Mouse (Mus musculus) heart, embryonic 14.5 days (tissue): Measurements from ENCODE around the gene Scn3b. TPM values are rescaled to one million over a fixed set of nuclear protein-coding genes. Genes with fewer than 3 reads are reported as not detected.

ENCODE experiments used
- ATAC-seq: fragments of 200-750 bp; cut with Nextera tagmentation; 2 replicates; pipeline ENCODE4 v1.8.0; 2017; ENCODE audit warnings: low read depth, moderate TSS enrichment; ENCODE audit not compliant: insufficient number of reproducible peaks, insufficient read depth, low FRiP score
- H3K27ac ChIP-seq, 2 experiments: fragments of 200-500 bp in 1 of 2; fragments of 300-500 bp in 1 of 2; sonication (generic) in 1 of 2; replicated peaks in 1 of 2; 2 replicates each; pipeline ENCODE4 v1.5.1; 2012 to 2014; ENCODE audit warnings: low read depth in 2 of 2, low read length in 2 of 2, control low read depth in 1 of 2, mild to moderate bottlenecking in 1 of 2, mixed read lengths in 1 of 2; ENCODE audit not compliant: control insufficient read depth in 1 of 2, insufficient read depth in 1 of 2
- H3K27me3 ChIP-seq: fragments of 300-500 bp; sonication (generic); 2 replicates; pipeline ENCODE4 v1.6.1; 2014; ENCODE audit warnings: mild to moderate bottlenecking, low read length, control low read depth; ENCODE audit not compliant: control insufficient read depth, insufficient read depth
- H3K36me3 ChIP-seq: fragments of 300-500 bp; sonication (generic); 2 replicates; pipeline ENCODE4 v1.6.1; 2014; ENCODE audit warnings: mild to moderate bottlenecking, control low read depth, low read length, mixed read lengths; ENCODE audit not compliant: control insufficient read depth, insufficient read depth
- H3K4me1 ChIP-seq, 2 experiments: fragments of 200-500 bp in 1 of 2; fragments of 300-500 bp in 1 of 2; sonication (generic) in 1 of 2; 2 replicates each; pipeline ENCODE4 v1.6.1; 2012 to 2014; ENCODE audit warnings: low read length in 2 of 2, control low read depth in 1 of 2, mixed read lengths in 1 of 2; ENCODE audit not compliant: control insufficient read depth in 2 of 2, insufficient read depth in 2 of 2
- H3K4me2 ChIP-seq: fragments of 300-500 bp; sonication (generic); 2 replicates; pipeline ENCODE4 v1.6.1; 2014; ENCODE audit warnings: mild to moderate bottlenecking, low read length
- H3K4me3 ChIP-seq, 2 experiments: fragments of 200-500 bp in 1 of 2; fragments of 300-500 bp in 1 of 2; sonication (generic) in 1 of 2; 2 replicates each; pipeline ENCODE4 v1.5.1; 2012 to 2014; ENCODE audit warnings: low read length in 2 of 2, mild to moderate bottlenecking in 2 of 2, control low read depth in 1 of 2, low read depth in 1 of 2, moderate library complexity in 1 of 2; ENCODE audit not compliant: control insufficient read depth in 1 of 2, insufficient read depth in 1 of 2
- H3K9ac ChIP-seq: fragments of 300-500 bp; sonication (generic); 2 replicates; pipeline ENCODE4 v1.6.1; 2014; ENCODE audit warnings: mild to moderate bottlenecking, low read length
- H3K9me3 ChIP-seq: fragments of 300-500 bp; sonication (generic); 2 replicates; pipeline ENCODE4 v1.6.1; 2016; ENCODE audit warnings: low read length, control low read depth; ENCODE audit not compliant: control insufficient read depth
- WGBS: fragments of 180-500 bp; shearing (Covaris S2); extraction: QIAGEN DNeasy Blood & Tissue Kit; methylation state at CpG from one replicate; pipeline ENCODE4 v1.1.7; 2014; 5-methylcytosine and 5-hydroxymethylcytosine counted together
- polyA plus RNA-seq: library from polyadenylated mRNA; unstranded; fragments of >200 nt; fragmentation: Nextera tagmentation; extraction: Ambion mirVana; gene quantifications from 2 replicates; pipeline ENCODE4 v1.2.1, GENCODE M21; 2014

Gene Scn3b
- polyA plus RNA-seq, 1 experiment from 2014 or later = 1.5 TPM

DNA sequence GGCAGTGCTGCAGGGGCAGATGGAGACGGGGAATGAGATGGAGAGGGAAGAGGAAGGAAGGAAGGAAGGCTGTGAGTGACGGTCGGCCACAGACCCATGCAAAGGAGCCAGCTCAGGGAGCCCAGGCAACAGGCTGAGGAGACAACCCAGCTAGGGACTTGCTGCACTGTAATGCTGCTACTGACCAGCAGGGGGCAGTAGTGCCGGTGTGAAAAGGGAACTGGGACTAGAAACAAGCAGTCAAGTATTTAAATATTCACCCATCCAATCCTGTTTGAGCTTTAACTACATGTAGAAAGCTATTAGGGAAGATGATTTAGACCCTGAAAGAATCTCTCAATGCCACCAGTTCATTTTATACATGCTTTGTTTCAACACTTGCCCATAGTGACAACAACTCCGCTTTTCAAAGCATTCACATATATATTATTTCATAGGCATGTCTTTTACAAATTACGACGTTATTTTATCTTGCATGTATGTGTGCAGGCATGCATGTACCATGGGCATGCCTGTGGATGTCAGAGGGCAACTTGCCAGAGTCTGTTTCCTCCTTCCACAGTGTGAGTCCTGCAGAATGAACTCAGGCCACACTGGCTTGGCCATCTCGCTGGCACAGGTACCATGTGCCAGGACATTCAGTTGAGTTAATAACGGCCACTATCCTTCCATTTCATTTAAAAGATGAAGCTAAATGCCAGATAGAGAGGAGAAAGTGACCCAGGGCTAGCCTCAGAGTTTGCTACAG lies 64.8 kb downstream of the Scn3b start:
- Histone ChIP-seq H3K36me3 (peaks cover 4% of the 10 kb centered on the region; the same call in 1 of the 2 replicates), H3K9me3 (no peaks in the 10 kb centered on the region), H3K27ac (no peak overlapping the region), H3K27me3 (no peaks in the 10 kb centered on the region), H3K4me1 (peaks cover 0 to 8% of the 10 kb centered on the region in 2 experiments; a peak in 1 of 4 replicates), H3K4me3 (no peak overlapping the region), H3K4me2 (no peak overlapping the region), H3K9ac (no peak overlapping the region)
- ATAC-seq = no peak
- 50% methylated on average over 9 of the region's 9 CpGs for WGBS

DNA sequence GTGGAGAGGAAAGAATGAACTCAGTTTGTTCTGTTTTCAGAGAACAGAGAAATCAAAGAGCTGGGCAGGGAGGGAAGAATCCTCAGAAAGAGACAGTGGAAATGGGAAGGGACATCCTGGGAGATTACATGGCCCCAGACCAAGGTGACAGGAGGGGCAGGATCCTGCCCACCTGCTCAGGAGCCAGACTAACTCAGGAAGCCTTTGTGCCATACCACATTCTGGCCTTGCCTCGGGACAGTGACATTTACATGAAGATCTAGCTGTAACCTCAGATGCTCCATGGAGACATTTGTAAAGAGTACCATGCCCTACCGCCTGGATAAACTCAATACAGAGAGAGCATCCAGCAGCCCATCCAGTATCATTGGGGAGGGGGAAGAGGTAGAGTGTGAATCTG lies 65.6 kb downstream of the Scn3b start:
- 69% methylated on average over 2 of the region's 2 CpGs for WGBS
- H3K4me1 ChIP-seq = peaks cover 0 to 8% of the 10 kb centered on the region in 2 experiments; a peak in 1 of 4 replicates
- no peak overlapping the region for H3K4me3 ChIP-seq
- no peaks in the 10 kb centered on the region for H3K9me3 ChIP-seq
- peaks cover 4% of the 10 kb centered on the region; the same call in 1 of the 2 replicates for H3K36me3 ChIP-seq
- H3K4me2 ChIP-seq = no peak overlapping the region
- no peak overlapping the region for H3K27ac ChIP-seq
- ATAC-seq = no peak
- H3K9ac ChIP-seq = no peak overlapping the region
- no peaks in the 10 kb centered on the region for H3K27me3 ChIP-seq

DNA sequence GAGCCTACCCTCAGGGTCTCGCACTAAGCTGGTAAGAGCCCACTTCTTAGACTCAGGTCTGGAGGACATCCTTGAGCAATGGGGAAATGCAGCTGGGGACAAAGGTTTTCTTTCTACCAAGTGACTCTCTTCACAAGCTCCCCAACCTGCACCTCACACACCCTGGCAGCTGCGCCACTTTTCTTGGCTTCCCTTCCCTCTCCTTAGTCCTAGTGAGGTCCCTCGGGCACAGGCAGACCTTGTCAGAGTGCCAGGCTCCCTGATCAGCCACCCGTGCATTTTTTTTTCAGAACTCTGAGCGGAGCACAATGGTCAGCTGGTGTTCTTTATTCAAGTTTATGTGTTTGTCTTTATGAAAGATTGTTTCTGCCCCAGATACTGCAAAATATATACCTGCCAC lies 67.7 kb downstream of the Scn3b start:
- peaks cover 0 to 14% of the 10 kb centered on the region in 2 experiments; a peak in 2 of 4 replicates for H3K4me1 ChIP-seq
- ATAC-seq = no peak
- WGBS = 66% methylated on average over 5 of the region's 5 CpGs
- no peak overlapping the region for H3K4me2 ChIP-seq
- H3K9me3 ChIP-seq = no peaks in the 10 kb centered on the region
- no peak overlapping the region for H3K27ac ChIP-seq
- no peaks in the 10 kb centered on the region for H3K36me3 ChIP-seq
- H3K9ac ChIP-seq = no peak overlapping the region
- H3K4me3 ChIP-seq = no peak overlapping the region
- no peaks in the 10 kb centered on the region for H3K27me3 ChIP-seq

DNA sequence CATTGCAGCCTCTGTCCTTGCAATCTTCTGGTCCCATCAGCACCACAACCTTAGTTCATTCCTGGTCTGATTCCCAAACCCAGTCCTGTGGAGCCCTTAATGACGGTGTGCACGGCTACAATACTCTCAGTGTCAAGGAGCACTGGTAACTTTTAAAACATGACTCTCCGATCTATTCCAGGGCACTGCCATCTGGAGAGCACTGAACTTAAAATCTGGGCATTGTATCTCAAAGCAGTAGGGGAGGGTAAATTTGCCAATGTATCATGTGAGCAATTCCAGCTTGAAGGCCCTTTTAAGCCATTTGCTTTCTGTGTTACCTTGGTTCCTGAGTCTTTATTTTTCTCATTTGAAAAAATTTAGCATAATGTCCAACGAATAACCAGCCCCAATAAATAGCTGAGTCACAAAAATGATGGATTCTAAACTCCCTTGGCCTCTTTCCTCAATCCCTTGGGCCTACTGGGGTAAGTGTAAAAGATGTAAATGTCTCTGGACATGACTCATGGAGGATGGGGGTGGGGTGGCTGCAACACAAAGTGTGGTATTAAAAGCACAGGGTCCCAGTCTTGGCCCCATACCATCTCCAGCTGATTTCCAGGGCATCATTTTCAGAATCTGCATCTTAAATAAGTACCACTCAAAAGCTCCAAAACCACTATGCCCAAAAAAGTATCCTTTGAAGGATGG lies 68.3 kb downstream of the Scn3b start:
- WGBS = 74% methylated on average over 4 of the region's 4 CpGs
- no peak overlapping the region for H3K27ac ChIP-seq
- no peaks in the 10 kb centered on the region for H3K36me3 ChIP-seq
- H3K4me1 ChIP-seq = peaks cover 0 to 14% of the 10 kb centered on the region in 2 experiments; a peak in 2 of 4 replicates
- ATAC-seq = no peak
- H3K4me2 ChIP-seq = no peak overlapping the region
- no peak overlapping the region for H3K4me3 ChIP-seq
- H3K27me3 ChIP-seq = no peaks in the 10 kb centered on the region
- H3K9ac ChIP-seq = no peak overlapping the region
- no peaks in the 10 kb centered on the region for H3K9me3 ChIP-seq

DNA sequence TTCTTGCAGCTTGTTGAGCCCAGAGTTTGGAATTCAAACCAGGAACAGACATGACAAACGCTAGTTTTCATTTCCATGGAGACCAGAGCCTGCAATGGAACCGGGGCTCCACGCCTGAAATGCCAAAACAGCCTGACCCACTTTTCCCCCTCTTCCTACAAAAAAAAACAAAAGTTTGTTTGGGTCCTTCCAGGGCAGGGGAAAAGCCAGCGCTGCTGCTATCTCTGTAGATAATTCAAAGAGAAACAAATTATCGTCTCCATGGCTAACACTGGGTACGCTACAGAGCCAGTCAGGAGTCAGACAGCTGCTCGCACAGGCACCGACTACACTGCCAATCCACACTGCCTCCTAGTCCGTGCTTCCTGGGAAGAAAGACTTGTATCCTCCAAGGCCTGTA lies 70.6 kb downstream of the Scn3b start:
- H3K4me1 ChIP-seq = peaks cover 0 to 15% of the 10 kb centered on the region in 2 experiments; a peak in 2 of 4 replicates

More for the DNA sequence above, 70.6 kb downstream of the Scn3b start:
- H3K27ac ChIP-seq = no peak overlapping the region
- no peak overlapping the region for H3K9ac ChIP-seq
- no peaks in the 10 kb centered on the region for H3K36me3 ChIP-seq
- WGBS = 35% methylated on average over 9 of the region's 9 CpGs
- H3K4me2 ChIP-seq = no peak overlapping the region
- H3K4me3 ChIP-seq = no peak overlapping the region
- no peak for ATAC-seq
- H3K27me3 ChIP-seq = no peaks in the 10 kb centered on the region
- no peaks in the 10 kb centered on the region for H3K9me3 ChIP-seq

Other genes with a start within 250 kb of the Scn3b start
- gene Olfr981, start 247.8 kb upstream of the Scn3b start, polyA plus RNA-seq = not detected in 2 replicates
- gene Olfr982, start 195.4 kb upstream of the Scn3b start, polyA plus RNA-seq = not detected in 2 replicates
- not detected in 2 replicates for gene Olfr983, start 175.6 kb upstream of the Scn3b start, polyA plus RNA-seq
- not detected in 2 replicates for gene Olfr984, start 155.0 kb upstream of the Scn3b start, polyA plus RNA-seq
- not detected in 2 replicates for gene Olfr985, start 139.0 kb upstream of the Scn3b start, polyA plus RNA-seq
- not detected in 2 replicates for gene Tmem225, start 121.1 kb upstream of the Scn3b start, polyA plus RNA-seq
- not detected in 2 replicates for gene Olfr986, start 88.3 kb upstream of the Scn3b start, polyA plus RNA-seq
- gene Zfp202, start 76.9 kb upstream of the Scn3b start, polyA plus RNA-seq = 3.3 TPM in 2 replicates